Mouse (Mus musculus) embryonic facial prominence, embryonic 11.5 days (tissue): ENCODE results near the gene Nav2. TPM values are rescaled to one million over a fixed set of nuclear protein-coding genes. Genes with fewer than 3 reads are reported as not detected.

Source experiments
- ATAC-seq: fragments of 200-750 bp; cut with Nextera tagmentation; replicated peaks from 2 replicates; pipeline ENCODE4 v1.8.0; 2017; ENCODE audit warnings: low read depth; ENCODE audit not compliant: insufficient number of reproducible peaks, low FRiP score, low TSS enrichment
- DNase-seq: peaks from one replicate; pipeline ENCODE4 v3.0.0-alpha.2; 2015; ENCODE audit warnings: low spot score
- H3K27ac ChIP-seq: fragments of 300-500 bp; sonication (generic); replicated peaks from 2 replicates; pipeline ENCODE4 v1.5.1; 2014; ENCODE audit warnings: mild to moderate bottlenecking, low read depth, low read length, control low read depth
- H3K27me3 ChIP-seq: fragments of 300-500 bp; sonication (generic); 2 replicates; pipeline ENCODE4 v1.6.1; 2014; ENCODE audit warnings: mild to moderate bottlenecking, low read length, moderate library complexity, mixed read lengths; ENCODE audit not compliant: control insufficient read depth, insufficient read depth
- H3K36me3 ChIP-seq: fragments of 300-500 bp; sonication (generic); replicated peaks from 2 replicates; pipeline ENCODE4 v1.6.1; 2014; ENCODE audit warnings: low read depth, mild to moderate bottlenecking, low read length, moderate library complexity, mixed read lengths; ENCODE audit not compliant: control insufficient read depth, insufficient read depth
- H3K4me1 ChIP-seq: fragments of 300-500 bp; sonication (generic); 2 replicates; pipeline ENCODE4 v1.6.1; 2014; ENCODE audit warnings: low read length, mixed read lengths; ENCODE audit not compliant: control insufficient read depth, insufficient read depth
- H3K4me2 ChIP-seq: fragments of 300-500 bp; sonication (generic); 2 replicates; pipeline ENCODE4 v1.6.1; 2014; ENCODE audit warnings: low read depth, mild to moderate bottlenecking, control low read depth, low read length, moderate library complexity
- H3K4me3 ChIP-seq: fragments of 300-500 bp; sonication (generic); 2 replicates; pipeline ENCODE4 v1.5.1; 2014; ENCODE audit warnings: low read depth, low read length, control low read depth
- H3K9ac ChIP-seq: fragments of 300-500 bp; sonication (generic); replicated peaks from 2 replicates; pipeline ENCODE4 v1.6.1; 2014; ENCODE audit warnings: mild to moderate bottlenecking, control low read depth, low read length
- H3K9me3 ChIP-seq: fragments of 300-500 bp; sonication (generic); replicated peaks from 2 replicates; pipeline ENCODE4 v1.6.1; 2016; ENCODE audit warnings: mild to moderate bottlenecking, low read length, inconsistent platforms, mixed read lengths; ENCODE audit not compliant: control insufficient read depth
- WGBS: fragments of 180-500 bp; shearing (Covaris S2); extraction: QIAGEN DNeasy Blood & Tissue Kit; methylation state at CpG from one replicate; pipeline ENCODE4 v1.1.7; 2014; 5-methylcytosine and 5-hydroxymethylcytosine counted together
- polyA plus RNA-seq: library from polyadenylated mRNA; unstranded; fragments of >200 nt; fragmentation: Nextera tagmentation; extraction: Ambion mirVana; gene quantifications from 2 replicates; pipeline ENCODE4 v1.2.1, GENCODE M21; 2014

The Nav2 gene
- polyA plus RNA-seq, 1 experiment from 2014 or later = 7.3 TPM

GRCm38 (mm10) chr7:49368590-49368989, 460.1 kb downstream of the Nav2 start:
- Histone ChIP-seq H3K9me3 (no peaks in the 10 kb centered on the region), H3K36me3 (no peaks in the 10 kb centered on the region), H3K4me3 (no peak overlapping the region), H3K9ac (no peak overlapping the region), H3K4me2 (no peak overlapping the region), H3K4me1 (no peaks in the 10 kb centered on the region), H3K27me3 (no peaks in the 10 kb centered on the region), H3K27ac (no peak overlapping the region)
- no peak for DNase-seq
- no peak for ATAC-seq
- 73% methylated on average over 5 of the region's 5 CpGs for WGBS

GRCm38 (mm10) chr7:49369006-49369405, 460.5 kb downstream of the Nav2 start:
- Histone ChIP-seq H3K9ac (no peak overlapping the region), H3K4me3 (no peak overlapping the region), H3K4me1 (no peaks in the 10 kb centered on the region), H3K4me2 (no peak overlapping the region), H3K27ac (no peak overlapping the region), H3K9me3 (no peaks in the 10 kb centered on the region), H3K36me3 (no peaks in the 10 kb centered on the region), H3K27me3 (no peaks in the 10 kb centered on the region)
- DNase-seq (no peak), ATAC-seq (0 out of 2 replicates have a peak, but pooled peaks have one; percentile 40)
- 60% methylated on average over 3 of the region's 3 CpGs for WGBS

- 86% methylated on average over 10 of the region's 10 CpGs for WGBS
- Histone ChIP-seq H3K36me3 (no peaks in the 10 kb centered on the region), H3K27ac (no peak overlapping the region), H3K27me3 (no peaks in the 10 kb centered on the region), H3K4me3 (no peak overlapping the region), H3K9ac (no peak overlapping the region), H3K4me2 (no peak overlapping the region), H3K9me3 (no peaks in the 10 kb centered on the region), H3K4me1 (no peaks in the 10 kb centered on the region)
- ATAC-seq = no peak
- DNase-seq = no peak
Measured at GRCm38 (mm10) chr7:49369809-49370473, 461.4 kb downstream of the Nav2 start.

GRCm38 (mm10) chr7:49371345-49371744, 462.8 kb downstream of the Nav2 start:
- Histone ChIP-seq H3K4me3 (no peak overlapping the region), H3K27me3 (no peaks in the 10 kb centered on the region), H3K36me3 (no peaks in the 10 kb centered on the region), H3K27ac (no peak overlapping the region), H3K9me3 (no peaks in the 10 kb centered on the region), H3K9ac (no peak overlapping the region), H3K4me2 (no peak overlapping the region), H3K4me1 (no peaks in the 10 kb centered on the region)
- ATAC-seq = no peak
- no peak for DNase-seq
- 90% methylated on average over 2 of the region's 2 CpGs for WGBS

- ATAC-seq = no peak
- Histone ChIP-seq H3K9ac (no peak overlapping the region), H3K27ac (no peak overlapping the region), H3K4me1 (no peaks in the 10 kb centered on the region), H3K4me3 (no peak overlapping the region), H3K9me3 (no peaks in the 10 kb centered on the region), H3K4me2 (no peak overlapping the region), H3K27me3 (no peaks in the 10 kb centered on the region), H3K36me3 (no peaks in the 10 kb centered on the region)
- DNase-seq = no peak
- 86% methylated on average over 7 of the region's 7 CpGs for WGBS
Measured at GRCm38 (mm10) chr7:49371972-49372371, 463.5 kb downstream of the Nav2 start.

- Histone ChIP-seq H3K36me3 (no peaks in the 10 kb centered on the region), H3K9me3 (no peaks in the 10 kb centered on the region), H3K9ac (no peak overlapping the region), H3K27me3 (no peaks in the 10 kb centered on the region), H3K27ac (no peak overlapping the region), H3K4me2 (no peak overlapping the region), H3K4me3 (no peak overlapping the region), H3K4me1 (no peaks in the 10 kb centered on the region)
- DNase-seq = no peak
- 90% methylated on average over 1 of the region's 1 CpGs for WGBS
- ATAC-seq = no peak
Measured at GRCm38 (mm10) chr7:49373173-49373572, 464.7 kb downstream of the Nav2 start.

GRCm38 (mm10) chr7:49373661-49374060, 465.1 kb downstream of the Nav2 start:
- Histone ChIP-seq H3K4me1 (no peaks in the 10 kb centered on the region), H3K9ac (no peak overlapping the region), H3K36me3 (no peaks in the 10 kb centered on the region), H3K9me3 (no peaks in the 10 kb centered on the region), H3K4me3 (no peak overlapping the region), H3K4me2 (no peak overlapping the region), H3K27me3 (no peaks in the 10 kb centered on the region), H3K27ac (no peak overlapping the region)
- DNase-seq = no peak
- WGBS = 74% methylated on average over 3 of the region's 3 CpGs
- ATAC-seq = no peak

GRCm38 (mm10) chr7:49375499-49375974, 467.0 kb downstream of the Nav2 start:
- Histone ChIP-seq H3K9ac (no peak overlapping the region), H3K27ac (no peak overlapping the region)

More at GRCm38 (mm10) chr7:49375499-49375974, 467.0 kb downstream of the Nav2 start:
- ATAC-seq = no peak
- Histone ChIP-seq H3K4me2 (no peak overlapping the region), H3K27me3 (no peaks in the 10 kb centered on the region), H3K4me3 (no peak overlapping the region), H3K9me3 (no peaks in the 10 kb centered on the region), H3K4me1 (no peaks in the 10 kb centered on the region), H3K36me3 (no peaks in the 10 kb centered on the region)
- DNase-seq = peak; percentile 55
- WGBS = 21% methylated on average over 9 of the region's 9 CpGs
